Mouse (Mus musculus): ENCODE measurements at regions not wholly inside any gene's neighbourhood (a gene's known extent, or its start where the extent isn't known, plus 50 kb on each side); places are given as distances from the start of the nearest gene placed in this dataset.
A peak's percentile ranks its signal among the peaks of the same experiment; 100 is the strongest.
"Not testable (repeated sequence)": the region's sequence is repeated elsewhere in the genome, so short reads cannot be mapped to it uniquely, and the experiment has no call there.

DNA sequence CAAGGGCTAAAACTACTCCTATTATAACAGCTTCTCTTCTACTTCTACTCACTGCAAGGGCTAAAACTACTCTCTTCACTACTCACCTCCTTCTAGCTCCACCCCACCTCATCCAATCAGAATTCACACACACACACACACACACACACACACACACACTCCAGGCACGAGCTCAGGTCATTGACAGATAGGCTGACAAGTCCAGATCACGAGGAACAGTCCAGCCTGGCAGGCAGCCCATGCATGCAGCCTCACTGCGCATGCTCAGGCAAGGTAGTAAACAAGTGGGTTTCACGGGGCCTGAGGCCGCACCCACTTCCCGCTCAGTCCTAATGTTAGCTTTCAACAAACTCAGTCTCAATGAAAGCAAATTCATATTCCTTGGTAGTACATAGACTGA lies 229.6 kb upstream of the Pld5 start:
- not testable (repeated sequence) for DNase-seq (ENCODE audit: low spot score in 2 of 2)

- DNase-seq (ENCODE audit: low spot score in 2 of 2), result no peak
Measured at GRCm38 (mm10) chr1:176499010-176499650, 224.0 kb upstream of the Pld5 start.

GRCm38 (mm10) chr1:176468560-176468959 lies 193.4 kb upstream of the Pld5 start:
- DNase-seq (ENCODE audit: low spot score in 2 of 2), result no peak

DNA sequence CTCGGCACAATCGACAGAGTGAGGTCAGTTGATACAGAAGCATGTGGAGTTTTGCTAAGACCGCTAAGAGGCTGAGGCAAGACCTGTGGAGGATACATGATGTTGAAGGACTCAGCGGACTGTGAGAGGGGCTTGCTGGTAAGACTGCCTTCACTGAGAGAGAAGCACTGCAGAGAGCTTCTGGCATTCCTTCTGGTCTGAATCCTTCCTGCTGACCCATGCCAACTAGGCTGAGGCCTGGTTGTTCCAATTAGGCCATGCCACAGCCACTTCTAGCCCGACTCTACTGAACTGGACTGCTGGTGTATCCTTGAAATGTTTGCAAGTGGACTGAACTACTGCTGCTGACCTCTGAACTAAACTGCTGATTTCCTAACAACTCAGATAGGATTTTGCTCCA lies 187.0 kb upstream of the Pld5 start:
- DNase-seq (ENCODE audit: low spot score in 2 of 2), result no peak

DNA sequence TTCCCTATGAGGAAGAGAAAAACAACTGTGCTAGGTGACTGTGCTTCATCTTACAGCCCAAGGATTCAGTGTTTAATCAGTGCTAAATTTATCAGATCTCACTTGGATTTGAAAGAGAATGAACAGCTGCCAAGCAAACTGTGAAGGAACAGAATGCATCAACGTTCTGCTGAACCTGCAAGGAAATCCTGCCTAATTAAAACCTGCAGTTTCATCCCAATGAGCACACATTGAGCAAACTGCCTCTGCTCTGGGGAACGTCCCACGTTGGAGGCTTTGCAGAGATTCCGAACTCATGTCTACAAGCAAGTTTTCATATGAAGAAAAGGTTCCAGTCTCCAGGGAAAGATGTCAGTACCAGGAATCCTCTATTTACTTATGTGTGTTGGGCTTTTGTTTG lies 171.6 kb upstream of the Pld5 start:
- DNase-seq (ENCODE audit: low spot score in 2 of 2), result no peak

DNA sequence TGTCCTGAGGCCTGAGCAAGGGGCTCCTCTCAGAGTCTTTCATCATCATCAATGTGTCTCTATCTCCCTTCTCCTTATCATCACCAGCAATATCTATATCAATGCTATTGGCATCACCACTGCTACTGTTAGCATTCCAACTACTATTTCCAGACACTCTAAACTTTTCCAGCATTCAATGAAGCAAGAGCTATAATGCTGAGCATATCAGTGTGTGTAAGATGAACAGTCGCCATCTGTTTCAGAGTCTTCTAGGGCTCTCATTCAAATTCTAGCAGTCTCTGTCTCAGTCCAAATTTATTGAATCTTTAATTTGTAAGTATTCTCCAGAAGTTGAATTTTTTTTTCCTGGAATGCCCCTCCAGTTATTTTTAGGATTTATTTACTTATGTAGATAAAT lies 168.6 kb upstream of the Pld5 start:
- DNase-seq (ENCODE audit: low spot score in 2 of 2), result no peak

- no peak for DNase-seq (ENCODE audit: low spot score in 2 of 2)
Measured at GRCm38 (mm10) chr1:176440254-176440653, 165.1 kb upstream of the Pld5 start.

- DNase-seq (ENCODE audit: low spot score in 2 of 2), result no peak
Measured at GRCm38 (mm10) chr1:176427835-176428234, 152.7 kb upstream of the Pld5 start.

DNA sequence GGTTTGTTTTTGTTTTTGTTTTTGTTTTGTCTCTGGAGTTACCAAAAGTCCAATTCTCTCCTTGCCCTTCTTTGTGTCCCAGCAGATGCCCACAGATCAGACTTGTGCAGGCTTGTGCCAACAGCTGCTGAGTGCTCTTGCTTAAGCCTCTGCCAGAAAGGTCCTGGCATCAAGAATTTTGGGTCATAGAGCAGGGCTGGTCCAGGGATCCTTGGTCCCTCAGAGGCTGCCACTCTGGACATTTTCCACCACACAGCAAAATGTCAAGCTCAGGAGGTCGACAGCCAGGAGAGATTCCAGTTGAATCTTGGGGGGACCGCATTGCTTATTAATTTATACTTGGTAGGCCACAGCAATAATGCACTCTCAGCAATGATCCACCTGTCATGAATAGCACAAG lies 151.9 kb upstream of the Pld5 start:
- no peak for DNase-seq (ENCODE audit: low spot score in 2 of 2)

- DNase-seq (ENCODE audit: low spot score in 2 of 2), result no peak
Measured at GRCm38 (mm10) chr1:176417251-176417650, 142.1 kb upstream of the Pld5 start.

DNA sequence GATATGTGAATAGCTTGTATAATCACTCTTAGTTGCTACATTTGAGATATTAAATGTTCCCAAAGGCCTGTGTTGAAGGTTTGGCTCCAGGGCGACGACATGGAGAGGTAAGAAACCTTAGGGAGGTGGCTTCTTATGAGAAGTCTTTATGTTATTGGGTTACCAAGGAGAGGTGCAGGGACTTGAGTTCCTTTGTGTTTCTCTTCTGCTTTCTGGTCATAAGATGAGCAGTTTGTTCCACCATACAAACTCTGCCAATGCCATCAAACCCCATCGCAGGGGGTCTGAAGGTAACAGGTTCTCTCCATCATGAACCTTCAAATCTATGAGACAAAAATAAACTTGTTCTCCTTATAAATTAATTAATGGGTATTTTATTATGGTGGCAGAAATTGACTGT lies 129.0 kb upstream of the Pld5 start:
- no peak for DNase-seq (ENCODE audit: low spot score in 2 of 2)

DNA sequence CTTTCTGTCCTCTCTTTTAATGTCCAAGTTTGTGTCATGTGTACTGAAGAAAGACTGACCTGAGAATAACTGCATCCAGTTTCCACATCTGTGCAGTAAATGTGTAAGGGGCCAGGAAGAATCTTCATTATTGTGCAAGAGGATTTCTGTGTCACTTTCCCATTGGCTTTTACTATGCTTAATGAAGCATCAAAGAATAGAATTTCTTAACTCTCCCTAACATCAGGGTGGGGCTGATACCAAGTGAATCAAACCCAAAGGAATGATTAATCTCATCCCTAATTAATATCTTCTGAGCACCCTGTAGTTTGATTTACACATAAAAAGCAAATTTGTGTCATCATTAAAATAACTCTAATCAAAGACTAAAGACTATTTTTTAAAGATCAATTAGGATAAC lies 104.5 kb upstream of the Pld5 start:
- no peak for DNase-seq (ENCODE audit: low spot score in 2 of 2)

DNA sequence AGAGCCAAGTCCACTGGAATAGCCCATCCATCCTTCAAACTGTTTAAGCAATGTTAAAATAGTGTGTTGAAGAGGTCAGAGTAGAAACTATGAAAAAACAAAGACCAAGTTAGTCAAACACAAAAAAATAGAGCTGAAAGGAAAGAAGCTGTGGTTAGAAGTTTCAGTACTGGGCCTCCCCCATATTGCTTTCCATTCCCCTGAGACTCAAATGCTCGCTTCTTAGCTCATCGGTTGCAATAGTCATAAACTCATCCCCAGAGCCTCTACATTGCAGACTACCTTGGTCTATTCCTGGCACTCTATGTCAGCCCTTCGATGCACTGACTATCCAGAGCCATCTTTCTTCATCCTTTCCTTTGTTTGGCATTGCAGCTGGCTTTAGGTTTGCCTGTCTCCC lies 91.8 kb upstream of the Pld5 start:
- no peak for DNase-seq (ENCODE audit: low spot score in 2 of 2)

DNA sequence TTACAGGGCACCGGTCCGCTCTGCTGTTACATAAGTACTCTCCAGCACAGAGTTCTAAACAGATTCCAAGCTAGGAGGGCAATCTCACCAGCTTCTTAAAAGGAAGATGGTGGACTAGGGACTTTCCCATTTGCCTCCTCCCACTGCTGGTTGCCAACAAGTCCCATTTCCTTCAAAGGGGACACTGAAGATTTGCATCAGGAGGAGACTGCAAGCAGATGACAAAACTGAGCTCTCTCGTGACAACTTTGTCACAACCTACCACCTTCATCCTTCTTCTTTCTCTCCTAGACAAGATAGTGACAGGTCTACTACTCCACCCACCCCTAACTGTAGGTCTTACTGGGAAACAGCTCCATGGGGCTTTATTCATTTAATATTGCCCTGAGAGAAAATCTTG lies 85.8 kb upstream of the Pld5 start:
- no peak for DNase-seq (ENCODE audit: low spot score in 2 of 2)

GRCm38 (mm10) chr1:176359992-176360724 lies 85.0 kb upstream of the Pld5 start:
- DNase-seq (ENCODE audit: low spot score in 2 of 2), result no peak

GRCm38 (mm10) chr1:176355342-176355741 lies 80.2 kb upstream of the Pld5 start:
- DNase-seq (ENCODE audit: low spot score in 2 of 2), result peak; percentile 4 to 28

- DNase-seq (ENCODE audit: low spot score in 2 of 2), result no peak
Measured at GRCm38 (mm10) chr1:176354898-176355297, 79.8 kb upstream of the Pld5 start.

DNA sequence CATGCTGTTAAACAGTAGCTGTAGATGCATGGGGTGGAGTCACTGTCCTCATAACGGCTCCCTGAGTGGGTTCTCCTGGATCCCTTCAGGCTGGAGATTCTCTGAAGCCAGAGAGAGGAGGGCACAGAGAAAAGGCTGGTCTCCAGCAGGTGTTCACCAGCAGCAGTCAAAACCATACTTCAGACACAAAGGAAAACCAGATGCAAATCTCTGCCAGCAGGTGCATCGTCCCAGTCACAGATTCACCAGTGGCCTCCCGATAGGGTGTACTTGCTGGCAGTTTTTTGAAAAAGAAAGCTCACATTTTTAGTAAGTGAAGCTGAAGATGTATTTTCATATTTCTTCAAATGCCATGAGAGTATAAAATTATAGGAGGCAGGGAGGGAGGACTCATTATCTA lies 77.6 kb upstream of the Pld5 start:
- DNase-seq (ENCODE audit: low spot score in 2 of 2), result no peak

DNA sequence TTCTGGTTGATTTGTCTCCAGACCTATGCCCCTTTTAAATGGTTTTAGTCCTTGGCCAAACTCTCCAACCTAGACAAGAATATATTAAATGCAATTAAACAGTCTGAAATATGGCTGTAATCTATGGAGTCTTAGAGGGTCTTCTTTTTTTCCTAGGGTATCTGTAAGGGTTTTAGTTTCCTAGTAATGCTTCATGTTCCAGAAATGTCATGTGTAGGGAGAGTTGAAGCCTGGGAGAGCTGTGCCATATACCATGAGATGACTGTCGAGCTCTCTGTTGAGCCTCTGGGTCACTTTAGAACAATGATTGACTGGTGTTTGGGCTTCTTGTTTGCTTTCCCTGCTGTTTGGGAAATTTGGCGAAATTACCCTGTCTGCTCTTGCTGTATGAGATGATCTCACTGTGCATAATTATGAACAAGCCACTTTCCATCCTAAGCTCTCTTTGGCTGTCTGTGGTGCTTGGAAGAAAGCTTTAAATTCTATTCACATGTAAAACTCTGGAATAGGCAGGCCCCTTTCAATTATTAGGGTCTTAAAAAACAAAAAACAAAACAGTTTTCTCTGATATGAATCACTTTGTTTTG lies 74.9 kb upstream of the Pld5 start:
- DNase-seq (ENCODE audit: low spot score in 2 of 2), result no peak

GRCm38 (mm10) chr1:176348129-176348528 lies 73.0 kb upstream of the Pld5 start:
- DNase-seq (ENCODE audit: low spot score in 2 of 2), result no peak

GRCm38 (mm10) chr1:176331344-176331743 lies 56.2 kb upstream of the Pld5 start:
- no peak for DNase-seq (ENCODE audit: low spot score in 2 of 2)
